ENCODE assay signal across 9 mouse cellular contexts in genomic region chr4:62480709-62481605, GRCm38 (mm10). TPM values are rescaled to one million over a fixed set of nuclear protein-coding genes. Genes with fewer than 3 reads are reported as not detected.
DNase-seq lines count a peak whose midpoint lies in the region; ATAC-seq and TF ChIP-seq lines count a peak whose summit lies in the region.
"Had no signal": no experiment of that assay in that cellular context is flagged by ENCODE, and none has a peak within 500 bp of the region (broad histone marks: within the 10 kb centered on the region; RNA-seq: fewer than 3 reads in every experiment).

No protein-coding gene starts in this region.

- no peaks in the 10 kb centered on the region for H3K27me3 ChIP-seq in spleen, adult 2 months (ENCODE audit: control insufficient read depth, insufficient read depth, low read length)
- H3K27me3 ChIP-seq in stomach, embryonic 15.5 days (replicated peaks) = no peaks in the 10 kb centered on the region

- no peak for TF ChIP-seq CTCF in spleen, adult 2 months (IDR thresholded peaks at IDR 0.05; ENCODE audit: extremely low read depth, insufficient read depth, insufficient read length, insufficient replicate concordance)

- H3K4me2 ChIP-seq in stomach, embryonic 15.5 days = peak overlapping the region; percentile 82

- H3K9ac ChIP-seq in stomach, embryonic 15.5 days = no peak overlapping the region
- H3K9ac ChIP-seq: liver, embryonic 15.5 days had no signal

- H3K4me1 ChIP-seq in spleen, adult 2 months (ENCODE audit: control insufficient read depth, insufficient read depth, insufficient read length) = peaks cover 13% of the 10 kb centered on the region
- H3K4me1 ChIP-seq in stomach, embryonic 15.5 days = no peaks in the 10 kb centered on the region

- peak; percentile 31 to 37 for DNase-seq in cerebellum, postnatal 10 days
- DNase-seq in cerebellum, adult 9-11 months = no peak
- DNase-seq in spleen, adult 2 months (ENCODE audit: low read depth in 1 of 2, low spot score in 2 of 2) = peak; percentile 30 to 75
- no peak for DNase-seq in spleen, postnatal 10 days (ENCODE audit: low spot score in 2 of 2)
- peak; percentile 34 for DNase-seq in kidney, postnatal 14 days
- DNase-seq in ovary, postnatal 10 days (ENCODE audit: low spot score) = no peak
- no peak for DNase-seq in layer of hippocampus, adult 18-20 months (ENCODE audit: low spot score in 2 of 2)

- H3K9me3 ChIP-seq in stomach, embryonic 15.5 days = no peaks in the 10 kb centered on the region
- H3K9me3 ChIP-seq: liver, embryonic 15.5 days had no signal

- H3K4me3 ChIP-seq in spleen, adult 2 months (ENCODE audit: extremely low read depth, insufficient read depth, insufficient read length) = no peak overlapping the region
- peak overlapping the region; percentile 54 for H3K4me3 ChIP-seq in stomach, embryonic 15.5 days (replicated peaks)

- ATAC-seq in stomach, embryonic 15.5 days (ENCODE audit: insufficient read depth, low FRiP score, low read depth) = 0 out of 2 replicates have a peak, but pooled peaks have one; percentile 9

- no peak for TF ChIP-seq POLR2A in spleen, adult 2 months (IDR thresholded peaks at IDR 0.05; ENCODE audit: low read depth, low read length)

- peak overlapping the region; percentile 43 for H3K27ac ChIP-seq in spleen, adult 2 months (ENCODE audit: insufficient read depth, low read length)
- peak overlapping the region; percentile 44; the same call in 1 of the 2 replicates for H3K27ac ChIP-seq in stomach, embryonic 15.5 days
- H3K27ac ChIP-seq: liver, embryonic 15.5 days had no signal

- 8% methylated on average over 10 of the region's 10 CpGs for WGBS in spleen, adult 2 months
- 37% methylated on average over 10 of the region's 10 CpGs for WGBS in stomach, embryonic 15.5 days

- no peaks in the 10 kb centered on the region for H3K36me3 ChIP-seq in spleen, adult 2 months (ENCODE audit: control insufficient read depth, insufficient read depth, low read length)
- H3K36me3 ChIP-seq in stomach, embryonic 15.5 days = no peaks in the 10 kb centered on the region
- H3K36me3 ChIP-seq: liver, embryonic 15.5 days had no signal

RNA-seq across cellular contexts. Expression of gene Bspry, which starts 1.1 kb away (rescaled TPM):
- 2.1 and 3.2 TPM in 2 replicates for polyA plus RNA-seq in spleen, adult 2 months (2012; rRNA removed)
- polyA plus RNA-seq in stomach, embryonic 15.5 days (2015; fragmentation: Nextera tagmentation; extraction: Ambion mirVana) = 28.4 and 29.9 TPM in 2 replicates
- total RNA-seq in layer of hippocampus, adult 18-20 months (2021) = under 1 TPM; 0.25 to 0.72 TPM

RNA-seq across cellular contexts. Expression of gene Wdr31, which starts 10.3 kb away (rescaled TPM):
- polyA plus RNA-seq in spleen, adult 2 months (2012; rRNA removed) = 0.26 and 0.51 TPM in 2 replicates
- 6.2 and 7.8 TPM in 2 replicates for polyA plus RNA-seq in stomach, embryonic 15.5 days (2015; fragmentation: Nextera tagmentation; extraction: Ambion mirVana)
- 1 to 10 TPM; 6.1 to 8.5 TPM for total RNA-seq in layer of hippocampus, adult 18-20 months (2021)

RNA-seq across cellular contexts. Expression of gene Hdhd3, which starts 22.3 kb away (rescaled TPM):
- polyA plus RNA-seq in spleen, adult 2 months (2012; rRNA removed) = 1.9 and 2.3 TPM in 2 replicates
- polyA plus RNA-seq in stomach, embryonic 15.5 days (2015; fragmentation: Nextera tagmentation; extraction: Ambion mirVana) = 27.3 and 30.7 TPM in 2 replicates
- 10 to 100 TPM in 1 of 2 experiments, 1 to 10 TPM in 1; 9.3 to 11.1 TPM for total RNA-seq in layer of hippocampus, adult 18-20 months (2021)

RNA-seq across cellular contexts. Expression of gene Alad, which starts 38.8 kb away (rescaled TPM):
- 128 and 180 TPM in 2 replicates for polyA plus RNA-seq in spleen, adult 2 months (2012; rRNA removed)
- polyA plus RNA-seq in stomach, embryonic 15.5 days (2015; fragmentation: Nextera tagmentation; extraction: Ambion mirVana) = 121 and 142 TPM in 2 replicates
- total RNA-seq in layer of hippocampus, adult 18-20 months (2021) = 10 to 100 TPM; 31.5 to 33.7 TPM

RNA-seq across cellular contexts. Expression of gene Pole3, which starts 43.9 kb away (rescaled TPM):
- polyA plus RNA-seq in spleen, adult 2 months (2012; rRNA removed) = 6.1 and 8.4 TPM in 2 replicates
- 70.9 and 77.3 TPM in 2 replicates for polyA plus RNA-seq in stomach, embryonic 15.5 days (2015; fragmentation: Nextera tagmentation; extraction: Ambion mirVana)
- 10 to 100 TPM; 26.4 to 26.9 TPM for total RNA-seq in layer of hippocampus, adult 18-20 months (2021)

Comparison
In these comparisons a context has a peak if more than half of its experiments do, and no peak if none do; other contexts are left out.
1. DNase-seq: peak in cerebellum, postnatal 10 days (2 of 2), spleen, adult 2 months (2 of 2) and kidney, postnatal 14 days (single experiment); none in cerebellum, adult 9-11 months (single experiment), spleen, postnatal 10 days (0 of 2), ovary, postnatal 10 days (single experiment) and layer of hippocampus, adult 18-20 months (0 of 2).